Mouse (Mus musculus): ENCODE measurements at regions not wholly inside any gene's neighbourhood (a gene's known extent, or its start where the extent isn't known, plus 50 kb on each side); places are given as distances from the start of the nearest gene placed in this dataset.

DNA sequence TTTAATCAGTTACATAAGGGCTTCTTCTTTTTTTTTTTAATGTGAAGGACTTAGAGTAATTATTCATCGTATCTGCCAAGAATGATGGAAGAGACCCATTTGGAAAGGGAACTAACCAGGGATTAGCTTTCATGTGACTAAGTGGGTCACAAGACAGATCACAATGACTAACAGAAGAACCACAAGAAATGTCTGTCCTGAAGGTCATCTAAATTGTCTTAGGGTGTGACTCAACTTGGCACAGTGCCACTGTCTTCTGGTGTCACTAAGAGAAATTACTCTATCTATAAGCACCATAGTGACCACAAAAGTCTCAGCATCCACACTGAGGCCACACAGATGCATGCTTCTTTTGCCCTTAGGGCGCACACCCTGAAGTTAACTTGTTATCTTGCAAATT is 182.0 kb downstream of the Etnk1 start:
- H3K36me3 ChIP-seq (ENCODE audit: inconsistent target), result no peaks in the 10 kb centered on the region
- peak overlapping the region; percentile 71 for H3K27ac ChIP-seq
- no peaks in the 10 kb centered on the region for H3K79me2 ChIP-seq (ENCODE audit: inconsistent target)
- H3K4me3 ChIP-seq (ENCODE audit: inconsistent target), result no peak overlapping the region
- WGBS (ENCODE audit: missing documents), result 57% methylated on average over 2 of the region's 2 CpGs

DNA sequence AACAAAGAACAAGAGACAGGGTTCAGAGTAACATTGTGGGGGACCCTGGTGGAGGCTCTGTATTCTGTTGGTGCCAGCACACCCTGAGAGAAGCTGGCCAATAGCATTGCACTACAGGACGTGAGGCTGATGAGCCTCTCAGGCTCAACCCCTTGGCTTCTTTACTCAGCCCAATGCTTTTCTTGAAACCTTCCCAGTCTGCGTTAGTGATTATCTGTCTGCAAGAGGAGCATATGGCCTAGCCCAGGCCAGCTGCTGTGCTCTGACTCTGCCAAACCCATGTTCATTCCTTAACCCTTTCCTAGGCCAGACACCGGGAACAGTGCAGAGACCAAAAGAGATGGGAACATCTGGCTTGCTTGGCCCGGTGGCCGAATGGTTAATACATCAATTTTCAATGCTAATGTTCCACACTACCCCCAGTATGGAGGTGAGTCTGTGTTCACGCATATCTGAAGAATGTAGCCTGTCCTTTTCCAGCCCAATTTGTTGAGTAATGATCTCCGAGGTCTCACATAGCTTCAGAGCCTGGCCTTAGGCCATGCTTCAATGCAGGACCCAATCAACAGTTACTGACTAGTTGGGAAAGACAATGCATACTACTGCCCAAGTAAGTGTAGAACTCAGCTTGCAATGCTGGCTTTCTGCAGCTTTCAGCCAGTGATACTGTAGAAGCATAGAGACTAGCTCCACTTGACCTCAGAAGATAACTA is 192.5 kb downstream of the Etnk1 start:
- H3K36me3 ChIP-seq (ENCODE audit: inconsistent target), result no peaks in the 10 kb centered on the region
- 95% methylated on average over 7 of the region's 7 CpGs for WGBS (ENCODE audit: missing documents)
- no peak overlapping the region for H3K27ac ChIP-seq
- no peak overlapping the region for H3K4me3 ChIP-seq (ENCODE audit: inconsistent target)
- no peaks in the 10 kb centered on the region for H3K79me2 ChIP-seq (ENCODE audit: inconsistent target)

GRCm38 (mm10) chr6:143361149-143361725 is 194.2 kb downstream of the Etnk1 start:
- Histone ChIP-seq H3K4me3 (ENCODE audit: inconsistent target) (no peak overlapping the region), H3K36me3 (ENCODE audit: inconsistent target) (no peaks in the 10 kb centered on the region), H3K79me2 (ENCODE audit: inconsistent target) (no peaks in the 10 kb centered on the region), H3K27ac (peak overlapping the region; percentile 48)
- WGBS (ENCODE audit: missing documents), result 3% methylated on average over 5 of the region's 5 CpGs

GRCm38 (mm10) chr6:143361963-143362362 is 194.9 kb downstream of the Etnk1 start:
- no peaks in the 10 kb centered on the region for H3K79me2 ChIP-seq (ENCODE audit: inconsistent target)
- no peaks in the 10 kb centered on the region for H3K36me3 ChIP-seq (ENCODE audit: inconsistent target)
- WGBS (ENCODE audit: missing documents), result 76% methylated on average over 2 of the region's 2 CpGs
- peak overlapping the region; percentile 48 for H3K27ac ChIP-seq
- H3K4me3 ChIP-seq (ENCODE audit: inconsistent target), result no peak overlapping the region

- H3K4me3 ChIP-seq (ENCODE audit: inconsistent target), result no peak overlapping the region
- no peak overlapping the region for H3K27ac ChIP-seq
- H3K79me2 ChIP-seq (ENCODE audit: inconsistent target), result no peaks in the 10 kb centered on the region
- H3K36me3 ChIP-seq (ENCODE audit: inconsistent target), result no peaks in the 10 kb centered on the region
- 83% methylated on average over 5 of the region's 5 CpGs for WGBS (ENCODE audit: missing documents)
Measured at GRCm38 (mm10) chr6:143365840-143366239, 198.8 kb downstream of the Etnk1 start.

DNA sequence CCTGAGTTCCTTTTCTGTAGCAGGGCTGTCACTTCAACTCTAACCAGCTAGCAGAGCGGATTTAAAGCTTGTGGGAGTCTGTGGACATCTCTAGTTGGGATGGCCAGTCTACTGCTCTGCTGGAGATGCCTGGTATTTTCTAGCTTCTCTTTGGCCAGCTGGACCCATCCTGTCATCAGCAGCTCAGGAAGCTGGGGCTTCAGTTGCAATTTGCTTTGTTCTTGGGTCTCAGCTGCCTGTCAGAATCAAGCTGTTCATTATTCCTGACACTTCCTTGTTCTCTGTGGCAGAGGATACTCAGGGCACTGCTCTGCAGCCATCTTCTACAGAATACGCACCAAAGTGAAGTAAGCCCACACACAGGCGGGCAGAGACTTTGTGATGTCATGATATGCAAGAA is 200.8 kb downstream of the Etnk1 start:
- H3K36me3 ChIP-seq (ENCODE audit: inconsistent target), result no peaks in the 10 kb centered on the region
- H3K4me3 ChIP-seq (ENCODE audit: inconsistent target), result no peak overlapping the region
- no peak overlapping the region for H3K27ac ChIP-seq
- no peaks in the 10 kb centered on the region for H3K79me2 ChIP-seq (ENCODE audit: inconsistent target)
- WGBS (ENCODE audit: missing documents), result 83% methylated on average over 3 of the region's 3 CpGs

DNA sequence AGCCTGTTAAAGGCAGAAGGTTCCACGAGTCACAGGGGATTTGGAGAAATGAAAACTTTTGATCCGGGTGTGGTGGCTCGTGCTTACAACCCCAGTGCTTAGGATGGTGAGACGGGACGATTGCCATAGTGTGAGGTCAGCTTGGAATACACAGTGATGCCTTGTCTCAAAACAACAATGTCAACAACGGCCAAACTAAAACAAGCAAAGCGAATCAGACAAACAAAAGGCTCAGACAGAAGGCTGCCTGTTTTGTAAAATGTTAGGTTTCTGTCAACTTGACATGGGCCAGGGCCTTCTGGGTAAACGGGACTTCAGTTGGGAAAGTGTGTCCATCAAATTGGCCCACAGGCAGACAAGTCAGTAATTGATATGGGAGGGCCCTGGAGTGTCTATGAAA is 201.6 kb downstream of the Etnk1 start:
- H3K27ac ChIP-seq, result no peak overlapping the region
- H3K36me3 ChIP-seq (ENCODE audit: inconsistent target), result no peaks in the 10 kb centered on the region
- 93% methylated on average over 8 of the region's 8 CpGs for WGBS (ENCODE audit: missing documents)
- no peak overlapping the region for H3K4me3 ChIP-seq (ENCODE audit: inconsistent target)
- H3K79me2 ChIP-seq (ENCODE audit: inconsistent target), result no peaks in the 10 kb centered on the region

DNA sequence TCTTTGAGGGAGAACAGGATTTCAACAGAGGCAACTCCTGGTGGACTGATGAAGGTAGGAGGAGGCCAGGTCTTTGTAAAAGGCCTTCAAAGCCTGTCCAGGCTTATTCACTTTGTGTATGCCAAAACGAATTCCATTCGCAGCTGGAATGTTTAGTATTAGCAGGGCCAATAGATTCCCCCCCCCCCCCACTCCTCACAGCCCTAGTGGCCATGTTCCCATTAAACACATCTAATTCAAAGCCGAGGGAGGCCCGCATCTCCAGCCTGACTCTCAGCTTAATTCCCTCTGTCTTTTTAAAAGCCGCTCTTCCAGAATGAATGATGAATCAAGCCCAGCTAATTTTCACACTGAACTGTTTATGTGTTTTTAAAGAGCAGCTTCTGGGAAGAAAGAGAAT is 205.5 kb downstream of the Etnk1 start:
- 91% methylated on average over 5 of the region's 5 CpGs for WGBS (ENCODE audit: missing documents)
- no peaks in the 10 kb centered on the region for H3K79me2 ChIP-seq (ENCODE audit: inconsistent target)
- H3K36me3 ChIP-seq (ENCODE audit: inconsistent target), result no peaks in the 10 kb centered on the region
- no peak overlapping the region for H3K27ac ChIP-seq
- H3K4me3 ChIP-seq (ENCODE audit: inconsistent target), result no peak overlapping the region

DNA sequence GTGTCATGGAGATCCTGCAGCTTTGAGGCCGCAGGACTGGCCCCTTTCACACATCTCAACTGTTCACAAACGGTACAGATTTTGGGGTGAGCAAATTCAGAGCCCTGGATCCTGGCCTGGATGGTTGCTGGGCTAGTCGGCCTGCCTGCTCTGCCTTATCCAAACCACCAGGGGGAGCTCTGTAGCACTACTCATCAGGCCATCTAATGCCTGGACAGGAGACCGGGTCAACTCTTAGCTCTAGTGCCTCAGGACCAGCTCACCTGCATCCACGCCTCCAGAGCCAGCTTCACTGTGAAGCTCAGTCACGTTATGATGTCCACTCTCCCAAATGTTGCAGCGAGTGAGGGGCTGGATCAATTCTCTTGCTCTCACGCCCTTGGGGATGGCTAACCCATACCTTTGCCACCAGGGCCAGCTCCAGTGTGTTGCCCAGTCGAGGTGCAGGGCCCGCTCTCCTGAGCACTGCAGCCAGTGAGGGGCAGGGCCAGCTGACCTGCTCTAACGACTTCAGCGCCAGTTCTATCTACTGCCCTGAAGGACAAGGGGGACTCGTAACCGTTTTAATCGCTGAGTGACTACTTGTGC is 206.8 kb downstream of the Etnk1 start:
- Histone ChIP-seq H3K27ac (no peak overlapping the region), H3K79me2 (ENCODE audit: inconsistent target) (no peaks in the 10 kb centered on the region), H3K4me3 (ENCODE audit: inconsistent target) (no peak overlapping the region), H3K36me3 (ENCODE audit: inconsistent target) (no peaks in the 10 kb centered on the region)
- 63% methylated on average over 13 of the region's 15 CpGs for WGBS (ENCODE audit: missing documents)

GRCm38 (mm10) chr6:143375951-143376713 is 209.1 kb downstream of the Etnk1 start:
- no peaks in the 10 kb centered on the region for H3K79me2 ChIP-seq (ENCODE audit: inconsistent target)
- H3K27ac ChIP-seq, result no peak overlapping the region
- WGBS (ENCODE audit: missing documents), result 89% methylated on average over 21 of the region's 21 CpGs
- no peaks in the 10 kb centered on the region for H3K36me3 ChIP-seq (ENCODE audit: inconsistent target)
- H3K4me3 ChIP-seq (ENCODE audit: inconsistent target), result no peak overlapping the region

DNA sequence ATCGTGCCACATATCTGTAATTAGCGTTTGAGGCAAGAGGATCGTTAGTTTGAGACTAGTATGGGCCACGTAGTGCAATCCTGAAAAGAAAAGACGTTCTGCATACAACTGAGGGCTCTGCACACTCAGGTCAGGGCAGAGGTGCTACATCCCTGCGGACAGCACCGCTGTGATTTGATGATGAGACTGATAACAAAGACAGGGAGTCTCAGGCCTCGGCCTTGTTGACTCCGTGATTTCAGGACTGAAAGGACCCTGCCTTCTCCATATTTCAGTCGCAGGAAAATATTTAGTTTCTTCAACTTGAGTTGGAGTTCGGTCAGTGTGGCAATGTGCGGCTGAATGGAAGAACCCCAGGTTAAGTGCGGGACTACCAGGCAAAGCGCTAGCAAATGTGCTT is 210.1 kb downstream of the Etnk1 start:
- Histone ChIP-seq H3K36me3 (ENCODE audit: inconsistent target) (no peaks in the 10 kb centered on the region), H3K27ac (no peak overlapping the region), H3K4me3 (ENCODE audit: inconsistent target) (no peak overlapping the region), H3K79me2 (ENCODE audit: inconsistent target) (no peaks in the 10 kb centered on the region)
- 93% methylated on average over 14 of the region's 14 CpGs for WGBS (ENCODE audit: missing documents)

- WGBS (ENCODE audit: missing documents), result 93% methylated on average over 9 of the region's 9 CpGs
- H3K36me3 ChIP-seq (ENCODE audit: inconsistent target), result no peaks in the 10 kb centered on the region
- H3K27ac ChIP-seq, result no peak overlapping the region
- H3K79me2 ChIP-seq (ENCODE audit: inconsistent target), result no peaks in the 10 kb centered on the region
- no peak overlapping the region for H3K4me3 ChIP-seq (ENCODE audit: inconsistent target)
Measured at GRCm38 (mm10) chr6:143378126-143378525, 211.1 kb downstream of the Etnk1 start.

DNA sequence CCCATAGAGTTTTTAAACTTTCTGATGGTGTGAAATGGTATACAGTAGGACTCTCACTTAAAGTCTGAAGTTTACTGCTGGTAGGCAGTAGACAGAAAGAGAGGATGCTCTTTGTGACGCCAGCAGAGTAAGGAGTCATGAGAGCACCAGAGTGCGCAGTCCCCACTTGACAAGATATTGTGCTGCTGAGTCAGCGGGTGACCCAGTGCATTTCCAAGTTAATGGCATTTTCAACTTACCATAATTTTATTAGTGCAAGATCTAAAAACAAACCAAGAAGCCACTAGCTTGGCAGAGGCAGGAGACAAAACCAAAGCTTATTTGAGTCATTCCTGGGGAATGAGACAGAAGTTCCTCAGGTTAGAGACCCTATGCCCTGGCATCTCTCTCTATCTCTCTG is 213.5 kb downstream of the Etnk1 start:
- WGBS (ENCODE audit: missing documents), result 94% methylated on average over 3 of the region's 3 CpGs
- Histone ChIP-seq H3K36me3 (ENCODE audit: inconsistent target) (no peaks in the 10 kb centered on the region), H3K4me3 (ENCODE audit: inconsistent target) (no peak overlapping the region), H3K79me2 (ENCODE audit: inconsistent target) (no peaks in the 10 kb centered on the region), H3K27ac (no peak overlapping the region)

DNA sequence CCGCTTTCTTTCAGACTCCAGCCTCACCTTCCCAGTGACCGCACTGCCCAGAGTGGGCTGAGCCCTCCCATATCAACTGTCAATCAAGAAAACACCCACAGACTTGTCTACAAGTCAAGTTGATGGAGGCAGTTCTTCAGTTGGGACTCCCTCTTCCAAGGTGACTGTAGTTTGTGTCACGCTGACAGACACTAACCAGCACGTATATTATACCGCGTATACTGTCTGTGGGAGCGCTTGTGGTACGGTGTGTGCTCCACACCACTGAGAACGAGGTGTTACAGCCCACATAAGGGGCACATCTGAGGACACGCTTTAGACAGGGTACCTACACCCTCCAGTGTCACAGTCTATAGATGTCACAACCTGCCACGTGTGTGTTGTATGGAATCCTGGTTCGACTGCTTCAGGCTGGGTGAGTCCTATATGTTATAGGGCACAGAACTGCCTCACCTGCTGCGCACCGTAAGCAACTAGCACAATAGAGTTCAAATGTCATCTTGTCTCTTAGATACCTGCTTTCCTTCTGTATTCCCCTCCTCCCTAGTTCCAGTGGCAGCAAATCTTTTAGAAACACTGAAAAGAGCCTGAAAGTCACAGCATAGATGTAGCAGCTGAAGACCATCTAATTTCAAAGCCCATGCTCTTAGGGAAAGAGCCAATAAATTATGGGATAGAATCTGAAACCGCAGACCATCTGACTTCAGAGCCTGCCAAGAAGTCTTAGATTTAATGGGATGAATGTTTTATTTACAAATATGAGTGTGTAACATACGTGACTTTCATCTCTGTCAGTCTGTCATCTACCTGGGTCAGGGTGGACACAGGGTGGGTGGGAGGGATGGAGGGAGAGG is 219.8 kb downstream of the Etnk1 start:
- Histone ChIP-seq H3K27ac (no peak overlapping the region), H3K4me3 (ENCODE audit: inconsistent target) (no peak overlapping the region), H3K36me3 (ENCODE audit: inconsistent target) (no peaks in the 10 kb centered on the region), H3K79me2 (ENCODE audit: inconsistent target) (no peaks in the 10 kb centered on the region)
- WGBS (ENCODE audit: missing documents), result 95% methylated on average over 15 of the region's 16 CpGs
